Mouse (Mus musculus) midbrain, embryonic 16.5 days (tissue): ENCODE measurements at regions not wholly inside any gene's neighbourhood (a gene's known extent, or its start where the extent isn't known, plus 50 kb on each side); places are given as distances from the start of the nearest gene placed in this dataset.

Experiments used
- ATAC-seq: fragments of 200-750 bp; cut with Nextera tagmentation; 2 replicates; pipeline ENCODE4 v1.8.0; 2017; ENCODE audit warnings: moderate TSS enrichment
- H3K27ac ChIP-seq: fragments of 300-500 bp; sonication (generic); 2 replicates; pipeline ENCODE4 v1.5.1; 2014; ENCODE audit warnings: mild to moderate bottlenecking, low read length, mixed read lengths
- H3K27me3 ChIP-seq: fragments of 300-500 bp; sonication (generic); 2 replicates; pipeline ENCODE4 v1.6.1; 2014; ENCODE audit warnings: low read depth, low read length, mixed read lengths; ENCODE audit not compliant: control insufficient read depth, insufficient read depth
- H3K36me3 ChIP-seq: fragments of 300-500 bp; sonication (generic); 2 replicates; pipeline ENCODE4 v1.6.1; 2014; ENCODE audit warnings: mild to moderate bottlenecking, low read length, moderate library complexity, mixed read lengths; ENCODE audit not compliant: control insufficient read depth, insufficient read depth
- H3K4me1 ChIP-seq: fragments of 300-500 bp; sonication (generic); 2 replicates; pipeline ENCODE4 v1.6.1; 2014; ENCODE audit warnings: mild to moderate bottlenecking, low read length, mixed read lengths; ENCODE audit not compliant: control insufficient read depth, insufficient read depth
- H3K4me2 ChIP-seq: fragments of 300-500 bp; sonication (generic); 2 replicates; pipeline ENCODE4 v1.6.1; 2014; ENCODE audit warnings: mild to moderate bottlenecking, low read length, mixed read lengths
- H3K4me3 ChIP-seq: fragments of 300-500 bp; sonication (generic); 2 replicates; pipeline ENCODE4 v1.5.1; 2014; ENCODE audit warnings: low read depth, mild to moderate bottlenecking, low read length, moderate library complexity, mixed read lengths
- H3K9ac ChIP-seq: fragments of 300-500 bp; sonication (generic); 2 replicates; pipeline ENCODE4 v1.6.1; 2014; ENCODE audit warnings: low read depth, low read length, mixed read lengths
- H3K9me3 ChIP-seq: fragments of 300-500 bp; sonication (generic); replicated peaks from 2 replicates; pipeline ENCODE4 v1.6.1; 2014; ENCODE audit warnings: mild to moderate bottlenecking, low read length, mixed read lengths; ENCODE audit not compliant: control insufficient read depth, poor library complexity, severe bottlenecking
- WGBS: fragments of 180-500 bp; shearing (Covaris S2); extraction: QIAGEN DNeasy Blood & Tissue Kit; methylation state at CpG from one replicate; pipeline ENCODE4 v1.1.7; 2014; 5-methylcytosine and 5-hydroxymethylcytosine counted together

GRCm38 (mm10) chr4:150752151-150752550 lies 100.2 kb upstream of the Slc45a1 start:
- ATAC-seq: no peak
- H3K9ac ChIP-seq: no peak overlapping the region
- H3K4me2 ChIP-seq: no peak overlapping the region
- H3K27me3 ChIP-seq: no peaks in the 10 kb centered on the region
- 88% methylated on average over 8 of the region's 8 CpGs for WGBS
- H3K9me3 ChIP-seq: no peaks in the 10 kb centered on the region
- no peaks in the 10 kb centered on the region for H3K4me1 ChIP-seq
- no peaks in the 10 kb centered on the region for H3K36me3 ChIP-seq
- no peak overlapping the region for H3K4me3 ChIP-seq
- H3K27ac ChIP-seq: no peak overlapping the region

- Histone ChIP-seq H3K27ac (no peak overlapping the region), H3K4me3 (no peak overlapping the region), H3K27me3 (no peaks in the 10 kb centered on the region), H3K4me1 (0 out of 2 replicates have a peak, but pooled peaks cover 3% of the 10 kb centered on the region), H3K36me3 (no peaks in the 10 kb centered on the region), H3K9me3 (no peaks in the 10 kb centered on the region), H3K4me2 (no peak overlapping the region), H3K9ac (no peak overlapping the region)
- ATAC-seq: no peak
- 72% methylated on average over 13 of the region's 13 CpGs for WGBS
These were observed 98.7 kb upstream of the Slc45a1 start for GRCm38 (mm10) chr4:150750445-150751213.

- Histone ChIP-seq H3K4me1 (0 out of 2 replicates have a peak, but pooled peaks cover 3% of the 10 kb centered on the region), H3K9ac (no peak overlapping the region), H3K36me3 (no peaks in the 10 kb centered on the region), H3K4me2 (no peak overlapping the region), H3K9me3 (no peaks in the 10 kb centered on the region), H3K27ac (no peak overlapping the region), H3K4me3 (no peak overlapping the region), H3K27me3 (no peaks in the 10 kb centered on the region)
- 87% methylated on average over 8 of the region's 8 CpGs for WGBS
- ATAC-seq: no peak
These were observed 97.1 kb upstream of the Slc45a1 start for GRCm38 (mm10) chr4:150749066-150749465.

- Histone ChIP-seq H3K27me3 (no peaks in the 10 kb centered on the region), H3K27ac (no peak overlapping the region), H3K4me3 (no peak overlapping the region), H3K4me1 (peaks cover 7% of the 10 kb centered on the region), H3K36me3 (no peaks in the 10 kb centered on the region), H3K4me2 (no peak overlapping the region), H3K9ac (no peak overlapping the region), H3K9me3 (no peaks in the 10 kb centered on the region)
- 84% methylated on average over 13 of the region's 13 CpGs for WGBS
- no peak for ATAC-seq
These were observed 96.4 kb upstream of the Slc45a1 start for GRCm38 (mm10) chr4:150748099-150749000.

- Histone ChIP-seq H3K4me2 (no peak overlapping the region), H3K4me1 (peaks cover 11% of the 10 kb centered on the region), H3K9ac (no peak overlapping the region), H3K27ac (peak overlapping the region; percentile 12; the same call in 1 of the 2 replicates), H3K36me3 (no peaks in the 10 kb centered on the region), H3K9me3 (no peaks in the 10 kb centered on the region), H3K4me3 (no peak overlapping the region), H3K27me3 (no peaks in the 10 kb centered on the region)
- ATAC-seq: no peak
- WGBS: 82% methylated on average over 13 of the region's 13 CpGs
These were observed 94.5 kb upstream of the Slc45a1 start for GRCm38 (mm10) chr4:150746430-150746923.

GRCm38 (mm10) chr4:150745529-150746429 lies 93.8 kb upstream of the Slc45a1 start:
- Histone ChIP-seq H3K9me3 (no peaks in the 10 kb centered on the region), H3K27ac (peak overlapping the region; percentile 25), H3K4me2 (no peak overlapping the region), H3K4me3 (no peak overlapping the region), H3K27me3 (no peaks in the 10 kb centered on the region), H3K9ac (no peak overlapping the region), H3K36me3 (no peaks in the 10 kb centered on the region), H3K4me1 (peaks cover 11% of the 10 kb centered on the region)
- WGBS: 51% methylated on average over 7 of the region's 7 CpGs
- ATAC-seq: no peak

- peak; percentile 68 for ATAC-seq
- H3K4me1 ChIP-seq: peaks cover 17% of the 10 kb centered on the region
- no peaks in the 10 kb centered on the region for H3K36me3 ChIP-seq
- no peak overlapping the region; the same call in 1 of the 2 replicates for H3K4me3 ChIP-seq
- H3K27ac ChIP-seq: 0 out of 2 replicates have a peak overlapping the region, but pooled peaks have one; percentile 32
- H3K9ac ChIP-seq: no peak overlapping the region
- H3K9me3 ChIP-seq: no peaks in the 10 kb centered on the region
- peak overlapping the region; percentile 30 for H3K4me2 ChIP-seq
- WGBS: 46% methylated on average over 7 of the region's 8 CpGs
- H3K27me3 ChIP-seq: no peaks in the 10 kb centered on the region
These were observed 91.5 kb upstream of the Slc45a1 start for GRCm38 (mm10) chr4:150743508-150743907.

GRCm38 (mm10) chr4:150743103-150743502 lies 91.1 kb upstream of the Slc45a1 start:
- WGBS: 14% methylated on average over 6 of the region's 6 CpGs

More at GRCm38 (mm10) chr4:150743103-150743502, 91.1 kb upstream of the Slc45a1 start:
- Histone ChIP-seq H3K4me2 (peak overlapping the region; percentile 30; the same call in 1 of the 2 replicates), H3K27ac (no peak overlapping the region), H3K4me3 (no peak overlapping the region), H3K9me3 (no peaks in the 10 kb centered on the region), H3K36me3 (no peaks in the 10 kb centered on the region), H3K9ac (no peak overlapping the region), H3K4me1 (peaks cover 17% of the 10 kb centered on the region), H3K27me3 (no peaks in the 10 kb centered on the region)
- peak; percentile 76 for ATAC-seq
